Mouse (Mus musculus): ENCODE results near the gene Gm4969. TPM values are rescaled to one million over a fixed set of nuclear protein-coding genes. Genes with fewer than 3 reads are reported as not detected.
"Not testable (repeated sequence)": the region's sequence is repeated elsewhere in the genome, so short reads cannot be mapped to it uniquely, and the experiment has no call there.

Gene Gm4969
- total RNA-seq, 2 experiments from 2014 or later: 0.33 to 0.71 TPM

GRCm38 (mm10) chr7:19154796-19155195 lies 36.6 kb upstream of the Gm4969 start:
- Histone ChIP-seq H3K27ac (no peak overlapping the region), H3K4me3 (no peak overlapping the region)
- no peak for DNase-seq (ENCODE audit: low spot score in 2 of 2)
- TF ChIP-seq CTCF (conservative IDR thresholded peaks at IDR 0.05): no peak

- not testable (repeated sequence) for H3K4me3 ChIP-seq; H3K27ac ChIP-seq; DNase-seq (ENCODE audit: low spot score in 2 of 2)
Observed at GRCm38 (mm10) chr7:19151121-19151520, 33.0 kb upstream of the Gm4969 start.

- Histone ChIP-seq H3K27ac (peak within 1 kb of the TSS; percentile 89), H3K4me3 (peak within 1 kb of the TSS; percentile 82)
- DNase-seq (ENCODE audit: low spot score in 2 of 2): peak; percentile 93 to 96
- no peak for TF ChIP-seq CTCF (conservative IDR thresholded peaks at IDR 0.05)
Observed at GRCm38 (mm10) chr7:19149626-19150025, 31.5 kb upstream of the Gm4969 start, which contains the start of gene Snrpd2. TSS of gene Snrpd2 (plus strand) at chr7:19149722.

- H3K27ac ChIP-seq: peak within 1 kb of the TSS; percentile 89
- peak within 1 kb of the TSS; percentile 82 for H3K4me3 ChIP-seq
- DNase-seq (ENCODE audit: low spot score in 2 of 2): peak; percentile 95 to 99
- TF ChIP-seq CTCF (conservative IDR thresholded peaks at IDR 0.05): no peak
Observed at GRCm38 (mm10) chr7:19148875-19149541, 30.8 kb upstream of the Gm4969 start, which contains the start of gene Qpctl. TSS of gene Qpctl (minus strand) at chr7:19149291.

- peak; percentile 27; the same call in 1 of the 2 replicates for TF ChIP-seq CTCF (conservative IDR thresholded peaks at IDR 0.05)
- peak overlapping the region; percentile 87 for H3K27ac ChIP-seq
- H3K4me3 ChIP-seq: peak overlapping the region; percentile 82
- DNase-seq (ENCODE audit: low spot score in 2 of 2): no peak
Observed at GRCm38 (mm10) chr7:19148180-19148874, 30.2 kb upstream of the Gm4969 start.

GRCm38 (mm10) chr7:19147497-19148045 lies 29.4 kb upstream of the Gm4969 start:
- no peak overlapping the region for H3K27ac ChIP-seq
- H3K4me3 ChIP-seq: no peak overlapping the region; the same call in 1 of the 2 replicates
- no peak for TF ChIP-seq CTCF (conservative IDR thresholded peaks at IDR 0.05)
- no peak for DNase-seq (ENCODE audit: low spot score in 2 of 2)

- no peak for DNase-seq (ENCODE audit: low spot score in 2 of 2)
- no peak for TF ChIP-seq CTCF (conservative IDR thresholded peaks at IDR 0.05)
- Histone ChIP-seq H3K27ac (no peak overlapping the region), H3K4me3 (no peak overlapping the region)
Observed at GRCm38 (mm10) chr7:19146793-19147192, 28.6 kb upstream of the Gm4969 start.

- peak in 1 of 2 experiments; percentile 74 for DNase-seq (ENCODE audit: low spot score in 2 of 2)
- H3K4me3 ChIP-seq: no peak overlapping the region
- H3K27ac ChIP-seq: peak overlapping the region; percentile 51; the same call in 1 of the 2 replicates
- peak; percentile 76 for TF ChIP-seq CTCF (conservative IDR thresholded peaks at IDR 0.05)
Observed at GRCm38 (mm10) chr7:19137380-19137779, 19.2 kb upstream of the Gm4969 start.

GRCm38 (mm10) chr7:19136673-19137334 lies 18.6 kb upstream of the Gm4969 start:
- no peak for TF ChIP-seq CTCF (conservative IDR thresholded peaks at IDR 0.05)
- Histone ChIP-seq H3K27ac (peak overlapping the region; percentile 51; the same call in 1 of the 2 replicates), H3K4me3 (no peak overlapping the region)
- DNase-seq (ENCODE audit: low spot score in 2 of 2): no peak

GRCm38 (mm10) chr7:19136168-19136567 lies 18.0 kb upstream of the Gm4969 start:
- no peak for DNase-seq (ENCODE audit: low spot score in 2 of 2)
- H3K27ac ChIP-seq: no peak overlapping the region
- no peak for TF ChIP-seq CTCF (conservative IDR thresholded peaks at IDR 0.05)
- H3K4me3 ChIP-seq: no peak overlapping the region

GRCm38 (mm10) chr7:19131324-19131848 lies 13.2 kb upstream of the Gm4969 start:
- peak overlapping the region; percentile 99 for H3K27ac ChIP-seq
- peak; percentile 96 to 98 for DNase-seq (ENCODE audit: low spot score in 2 of 2)

GRCm38 (mm10) chr7:19130657-19131056 lies 12.5 kb upstream of the Gm4969 start:
- peak overlapping the region; percentile 99 for H3K27ac ChIP-seq
- TF ChIP-seq CTCF (conservative IDR thresholded peaks at IDR 0.05): peak; percentile 60
- DNase-seq (ENCODE audit: low spot score in 2 of 2): no peak

More at GRCm38 (mm10) chr7:19131324-19131848, 13.2 kb upstream of the Gm4969 start:
- peak overlapping the region; percentile 59 for H3K4me3 ChIP-seq
- peak; percentile 91 for TF ChIP-seq CTCF (conservative IDR thresholded peaks at IDR 0.05)

More at GRCm38 (mm10) chr7:19130657-19131056, 12.5 kb upstream of the Gm4969 start:
- peak overlapping the region; percentile 59; the same call in 1 of the 2 replicates for H3K4me3 ChIP-seq

All from layer of hippocampus, adult 2 months (tissue).